Mouse (Mus musculus): Measurements from ENCODE around the gene Arhgef3. TPM values are rescaled to one million over a fixed set of nuclear protein-coding genes. Genes with fewer than 3 reads are reported as not detected.

Gene Arhgef3
- polyA plus RNA-seq, 1 experiment from 2014 or later, result 13.9 TPM

DNA sequence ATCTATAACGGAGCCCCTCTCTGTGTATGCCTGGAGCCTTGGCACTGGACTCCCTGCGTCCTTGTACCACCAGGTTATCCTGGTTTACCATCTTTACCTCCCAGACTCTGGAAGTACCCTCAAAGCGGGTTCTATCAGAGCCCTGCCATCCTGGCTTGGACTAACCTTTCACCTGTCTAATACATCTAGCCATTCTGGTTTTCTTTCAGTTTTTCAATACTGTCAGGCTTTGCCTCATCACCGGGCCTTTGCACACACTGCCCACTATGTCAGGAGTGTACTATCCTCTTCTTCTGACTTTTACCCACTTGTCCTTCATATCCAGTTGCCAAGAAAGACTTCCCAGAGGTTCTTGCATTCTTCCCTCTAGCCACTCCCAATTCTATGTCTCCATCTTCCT, 155.8 kb downstream of the Arhgef3 start:
- 92% methylated on average over 4 of the region's 4 CpGs for WGBS
- H3K9ac ChIP-seq, result no peak overlapping the region
- no peaks in the 10 kb centered on the region for H3K36me3 ChIP-seq
- no peak overlapping the region for H3K4me3 ChIP-seq (replicated peaks)
- no peaks in the 10 kb centered on the region for H3K4me1 ChIP-seq (replicated peaks)
- H3K4me2 ChIP-seq (replicated peaks), result no peak overlapping the region
- no peaks in the 10 kb centered on the region for H3K27me3 ChIP-seq (replicated peaks)
- no peak overlapping the region for H3K27ac ChIP-seq
- ATAC-seq, result no peak
- no peaks in the 10 kb centered on the region for H3K9me3 ChIP-seq

DNA sequence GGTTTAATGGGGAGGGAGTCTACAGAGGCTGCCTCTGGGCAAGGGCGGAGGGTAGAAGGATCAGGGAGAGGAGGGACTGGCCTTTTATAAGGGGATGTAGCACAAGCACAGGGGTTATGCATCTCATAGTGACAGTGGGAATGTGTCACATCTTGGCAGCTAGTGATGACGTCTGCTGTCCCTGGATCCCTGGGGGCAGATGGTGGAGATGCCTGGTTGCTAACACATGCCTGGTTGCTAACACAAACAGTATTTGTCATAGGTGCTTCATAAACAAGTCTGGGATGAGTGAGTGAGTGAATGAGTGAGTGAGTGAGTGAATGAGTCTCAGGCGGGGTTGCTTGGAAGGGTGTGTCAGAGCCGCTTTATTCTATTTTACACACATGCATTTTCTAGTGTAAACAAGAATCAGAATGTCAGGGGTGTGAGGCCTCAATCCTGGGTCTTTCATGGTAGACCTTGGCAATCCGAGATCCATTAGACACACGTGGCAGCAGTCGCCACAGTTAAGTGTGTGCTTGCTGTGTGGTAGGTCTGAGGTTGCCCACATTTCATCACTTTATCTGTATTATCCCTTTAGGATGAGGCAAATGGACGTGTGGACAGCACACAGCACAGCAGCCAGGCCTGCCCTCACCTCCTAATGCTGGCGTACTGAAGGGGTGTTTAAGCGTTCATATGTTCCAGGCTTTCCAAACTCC, 156.8 kb downstream of the Arhgef3 start:
- no peaks in the 10 kb centered on the region for H3K27me3 ChIP-seq (replicated peaks)
- ATAC-seq, result no peak
- WGBS, result 79% methylated on average over 10 of the region's 10 CpGs
- H3K4me2 ChIP-seq (replicated peaks), result no peak overlapping the region
- no peaks in the 10 kb centered on the region for H3K4me1 ChIP-seq (replicated peaks)
- no peaks in the 10 kb centered on the region for H3K36me3 ChIP-seq
- H3K27ac ChIP-seq, result no peak overlapping the region
- H3K9me3 ChIP-seq, result no peaks in the 10 kb centered on the region
- no peak overlapping the region for H3K4me3 ChIP-seq (replicated peaks)
- no peak overlapping the region for H3K9ac ChIP-seq

GRCm38 (mm10) chr14:27272072-27272834, 157.6 kb downstream of the Arhgef3 start:
- Histone ChIP-seq H3K4me1 (replicated peaks) (no peaks in the 10 kb centered on the region), H3K27me3 (replicated peaks) (no peaks in the 10 kb centered on the region), H3K36me3 (no peaks in the 10 kb centered on the region), H3K4me3 (replicated peaks) (no peak overlapping the region), H3K4me2 (replicated peaks) (no peak overlapping the region), H3K9me3 (no peaks in the 10 kb centered on the region), H3K9ac (no peak overlapping the region), H3K27ac (no peak overlapping the region)
- ATAC-seq, result no peak
- WGBS, result 56% methylated on average over 11 of the region's 11 CpGs

DNA sequence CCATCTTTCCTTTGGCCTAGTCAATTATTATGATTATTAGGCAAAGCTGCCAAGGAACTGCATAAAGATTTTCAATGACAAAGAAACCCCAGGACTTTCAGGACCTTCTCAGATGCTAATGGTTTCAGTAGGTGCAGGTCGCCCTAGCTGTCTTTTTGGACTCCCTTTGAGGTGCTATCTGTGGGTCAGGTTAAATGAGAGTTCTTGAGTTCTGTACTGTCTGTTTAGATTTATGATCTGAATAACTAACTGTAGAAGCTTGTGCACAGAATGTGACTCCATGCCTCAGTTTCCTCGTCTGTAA, 158.1 kb downstream of the Arhgef3 start:
- Histone ChIP-seq H3K9me3 (no peaks in the 10 kb centered on the region), H3K4me2 (replicated peaks) (no peak overlapping the region), H3K36me3 (no peaks in the 10 kb centered on the region), H3K9ac (no peak overlapping the region), H3K4me3 (replicated peaks) (no peak overlapping the region), H3K27me3 (replicated peaks) (no peaks in the 10 kb centered on the region), H3K27ac (no peak overlapping the region), H3K4me1 (replicated peaks) (no peaks in the 10 kb centered on the region)
- 87% methylated on average over 2 of the region's 2 CpGs for WGBS
- no peak for ATAC-seq

GRCm38 (mm10) chr14:27273169-27273568, 158.5 kb downstream of the Arhgef3 start:
- no peak overlapping the region for H3K4me3 ChIP-seq (replicated peaks)
- no peak for ATAC-seq
- H3K9ac ChIP-seq, result no peak overlapping the region
- no peak overlapping the region for H3K4me2 ChIP-seq (replicated peaks)
- no peaks in the 10 kb centered on the region for H3K4me1 ChIP-seq (replicated peaks)
- H3K27ac ChIP-seq, result no peak overlapping the region
- H3K27me3 ChIP-seq (replicated peaks), result no peaks in the 10 kb centered on the region
- H3K9me3 ChIP-seq, result no peaks in the 10 kb centered on the region
- H3K36me3 ChIP-seq, result no peaks in the 10 kb centered on the region

DNA sequence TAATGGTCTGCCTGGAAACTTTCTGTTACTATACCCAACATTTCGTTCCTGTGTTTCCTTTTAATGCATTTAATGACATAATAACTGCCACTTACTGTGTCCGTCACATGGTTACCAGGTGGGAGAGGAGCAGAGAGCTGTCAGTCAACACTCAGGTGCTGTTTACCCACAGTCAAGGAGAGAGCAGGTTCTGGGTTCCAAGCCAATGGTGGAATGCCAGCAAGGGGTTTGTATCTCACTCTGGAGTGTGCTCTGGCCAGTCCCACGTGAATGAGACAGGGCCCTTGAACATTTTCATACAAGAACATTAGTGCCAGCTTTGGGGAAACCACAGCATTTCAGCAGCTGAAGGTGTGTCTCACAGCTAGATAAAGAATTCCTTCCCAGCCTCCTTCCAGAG, 162.6 kb downstream of the Arhgef3 start:
- no peak overlapping the region for H3K4me3 ChIP-seq (replicated peaks)
- H3K9me3 ChIP-seq, result no peaks in the 10 kb centered on the region
- no peak overlapping the region for H3K27ac ChIP-seq
- H3K4me1 ChIP-seq (replicated peaks), result no peaks in the 10 kb centered on the region
- ATAC-seq, result no peak
- no peak overlapping the region for H3K9ac ChIP-seq
- H3K27me3 ChIP-seq (replicated peaks), result no peaks in the 10 kb centered on the region
- H3K36me3 ChIP-seq, result no peaks in the 10 kb centered on the region
- 84% methylated on average over 3 of the region's 3 CpGs for WGBS
- no peak overlapping the region for H3K4me2 ChIP-seq (replicated peaks)

GRCm38 (mm10) chr14:27280201-27280890, 165.6 kb downstream of the Arhgef3 start:
- 0 out of 2 replicates have a peak, but pooled peaks cover 2% of the 10 kb centered on the region for H3K4me1 ChIP-seq (replicated peaks)
- H3K4me2 ChIP-seq (replicated peaks), result no peak overlapping the region
- no peak overlapping the region for H3K4me3 ChIP-seq (replicated peaks)
- no peak overlapping the region for H3K9ac ChIP-seq
- no peak overlapping the region for H3K27ac ChIP-seq
- 87% methylated on average over 8 of the region's 8 CpGs for WGBS
- no peaks in the 10 kb centered on the region for H3K27me3 ChIP-seq (replicated peaks)
- no peaks in the 10 kb centered on the region for H3K36me3 ChIP-seq
- no peak for ATAC-seq
- H3K9me3 ChIP-seq, result no peaks in the 10 kb centered on the region

GRCm38 (mm10) chr14:27283956-27284355, 169.3 kb downstream of the Arhgef3 start:
- Histone ChIP-seq H3K4me1 (replicated peaks) (peaks cover 11% of the 10 kb centered on the region; the same call in 1 of the 2 replicates), H3K36me3 (no peaks in the 10 kb centered on the region), H3K27ac (no peak overlapping the region), H3K9me3 (no peaks in the 10 kb centered on the region), H3K27me3 (replicated peaks) (no peaks in the 10 kb centered on the region), H3K4me3 (replicated peaks) (no peak overlapping the region), H3K9ac (no peak overlapping the region), H3K4me2 (replicated peaks) (no peak overlapping the region)
- no peak for ATAC-seq

DNA sequence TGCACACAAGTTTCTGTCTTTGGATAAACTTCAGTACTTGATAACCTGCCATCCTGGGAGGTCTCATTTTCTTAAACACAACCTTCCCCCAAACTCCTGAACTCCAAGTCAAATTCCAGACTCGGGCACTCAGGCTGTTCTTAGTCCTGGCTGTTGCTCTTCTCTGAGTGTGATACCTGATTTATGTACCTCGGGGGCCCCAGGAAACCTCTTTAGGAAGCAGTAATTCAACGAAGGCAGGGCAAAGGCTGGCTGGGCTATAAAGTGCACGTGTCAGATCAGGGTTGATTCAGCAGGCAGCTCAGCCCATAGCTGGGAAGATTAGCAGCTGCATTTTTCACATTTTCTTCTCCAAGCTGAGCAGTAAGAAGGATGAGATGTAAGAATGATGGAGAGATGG, 171.5 kb downstream of the Arhgef3 start:
- H3K27me3 ChIP-seq (replicated peaks), result no peaks in the 10 kb centered on the region
- peaks cover 11% of the 10 kb centered on the region; the same call in 1 of the 2 replicates for H3K4me1 ChIP-seq (replicated peaks)
- H3K9ac ChIP-seq, result no peak overlapping the region
- ATAC-seq, result peak; percentile 91
- H3K4me3 ChIP-seq (replicated peaks), result no peak overlapping the region
- 3% methylated on average over 4 of the region's 4 CpGs for WGBS
- H3K4me2 ChIP-seq (replicated peaks), result 0 out of 2 replicates have a peak overlapping the region, but pooled peaks have one; percentile 1
- no peak overlapping the region for H3K27ac ChIP-seq
- H3K36me3 ChIP-seq, result no peaks in the 10 kb centered on the region
- no peaks in the 10 kb centered on the region for H3K9me3 ChIP-seq

- H3K4me2 ChIP-seq (replicated peaks), result no peak overlapping the region
- H3K9me3 ChIP-seq, result no peaks in the 10 kb centered on the region
- H3K36me3 ChIP-seq, result no peaks in the 10 kb centered on the region
- H3K27ac ChIP-seq, result no peak overlapping the region
- no peak for ATAC-seq
- H3K4me1 ChIP-seq (replicated peaks), result peaks cover 11% of the 10 kb centered on the region; the same call in 1 of the 2 replicates
- no peak overlapping the region for H3K4me3 ChIP-seq (replicated peaks)
- H3K9ac ChIP-seq, result no peak overlapping the region
- no peaks in the 10 kb centered on the region for H3K27me3 ChIP-seq (replicated peaks)
- 75% methylated on average over 5 of the region's 5 CpGs for WGBS
Observed at GRCm38 (mm10) chr14:27289053-27289452, 174.4 kb downstream of the Arhgef3 start.

GRCm38 (mm10) chr14:27292101-27292500, 177.4 kb downstream of the Arhgef3 start:
- Histone ChIP-seq H3K27ac (no peak overlapping the region), H3K9ac (no peak overlapping the region), H3K4me1 (replicated peaks) (peaks cover 2% of the 10 kb centered on the region; the same call in 1 of the 2 replicates), H3K9me3 (no peaks in the 10 kb centered on the region), H3K36me3 (no peaks in the 10 kb centered on the region), H3K27me3 (replicated peaks) (no peaks in the 10 kb centered on the region), H3K4me3 (replicated peaks) (no peak overlapping the region), H3K4me2 (replicated peaks) (no peak overlapping the region)
- WGBS, result 73% methylated on average over 6 of the region's 6 CpGs
- ATAC-seq, result 0 out of 2 replicates have a peak, but pooled peaks have one; percentile 42

DNA sequence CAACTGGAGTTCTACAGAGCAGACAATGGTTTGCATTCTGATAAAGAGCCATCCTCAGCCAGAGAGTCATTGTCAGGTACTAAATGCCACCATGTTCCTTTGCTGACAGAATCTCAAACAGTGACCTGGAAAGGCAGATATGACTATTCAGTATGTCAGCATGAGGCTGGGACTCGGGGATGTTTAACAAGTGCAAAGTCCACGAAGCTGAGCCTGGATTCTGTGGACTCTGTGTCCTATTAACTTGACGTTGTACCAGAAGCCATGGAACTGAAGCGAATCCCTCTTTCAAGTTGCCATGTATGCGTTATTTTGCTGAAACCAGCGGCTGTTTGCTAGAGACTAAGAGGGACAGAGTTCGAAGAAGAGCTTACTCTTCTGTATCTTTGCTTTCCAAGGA, 181.1 kb downstream of the Arhgef3 start:
- peak; percentile 83 for ATAC-seq
- no peak overlapping the region for H3K4me2 ChIP-seq (replicated peaks)
- H3K4me1 ChIP-seq (replicated peaks), result peaks cover 3% of the 10 kb centered on the region; the same call in 1 of the 2 replicates
- no peaks in the 10 kb centered on the region for H3K9me3 ChIP-seq
- no peak overlapping the region for H3K27ac ChIP-seq
- no peaks in the 10 kb centered on the region for H3K27me3 ChIP-seq (replicated peaks)
- H3K36me3 ChIP-seq, result no peaks in the 10 kb centered on the region
- no peak overlapping the region for H3K9ac ChIP-seq
- 67% methylated on average over 7 of the region's 7 CpGs for WGBS
- H3K4me3 ChIP-seq (replicated peaks), result no peak overlapping the region

Data from intestine, embryonic 15.5 days (tissue).